Mouse (Mus musculus): ENCODE results near the gene Zfp36l1. TPM values are rescaled to one million over a fixed set of nuclear protein-coding genes. Genes with fewer than 3 reads are reported as not detected.

Zfp36l1 gene
- total RNA-seq, 2 experiments from 2014 or later, result 48.3 to 50.3 TPM

DNA sequence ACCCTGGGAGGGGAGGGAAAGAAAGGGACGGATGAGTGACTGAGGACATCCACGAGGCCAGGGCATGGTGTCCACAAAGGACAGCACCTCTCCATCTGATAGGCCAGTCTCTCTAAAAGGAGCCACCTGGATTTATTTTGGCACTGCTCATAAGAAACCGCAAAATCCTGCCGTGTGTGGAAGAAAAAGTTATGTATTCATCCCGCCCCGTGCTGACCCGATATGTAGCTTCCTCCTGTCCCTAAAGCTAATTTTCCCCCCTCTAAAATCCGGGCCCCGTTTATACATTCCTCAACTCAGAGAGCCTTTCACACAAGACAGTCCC, 2.3 kb downstream of the Zfp36l1 start:
- DNase-seq (ENCODE audit: low spot score in 2 of 2), result no peak

DNA sequence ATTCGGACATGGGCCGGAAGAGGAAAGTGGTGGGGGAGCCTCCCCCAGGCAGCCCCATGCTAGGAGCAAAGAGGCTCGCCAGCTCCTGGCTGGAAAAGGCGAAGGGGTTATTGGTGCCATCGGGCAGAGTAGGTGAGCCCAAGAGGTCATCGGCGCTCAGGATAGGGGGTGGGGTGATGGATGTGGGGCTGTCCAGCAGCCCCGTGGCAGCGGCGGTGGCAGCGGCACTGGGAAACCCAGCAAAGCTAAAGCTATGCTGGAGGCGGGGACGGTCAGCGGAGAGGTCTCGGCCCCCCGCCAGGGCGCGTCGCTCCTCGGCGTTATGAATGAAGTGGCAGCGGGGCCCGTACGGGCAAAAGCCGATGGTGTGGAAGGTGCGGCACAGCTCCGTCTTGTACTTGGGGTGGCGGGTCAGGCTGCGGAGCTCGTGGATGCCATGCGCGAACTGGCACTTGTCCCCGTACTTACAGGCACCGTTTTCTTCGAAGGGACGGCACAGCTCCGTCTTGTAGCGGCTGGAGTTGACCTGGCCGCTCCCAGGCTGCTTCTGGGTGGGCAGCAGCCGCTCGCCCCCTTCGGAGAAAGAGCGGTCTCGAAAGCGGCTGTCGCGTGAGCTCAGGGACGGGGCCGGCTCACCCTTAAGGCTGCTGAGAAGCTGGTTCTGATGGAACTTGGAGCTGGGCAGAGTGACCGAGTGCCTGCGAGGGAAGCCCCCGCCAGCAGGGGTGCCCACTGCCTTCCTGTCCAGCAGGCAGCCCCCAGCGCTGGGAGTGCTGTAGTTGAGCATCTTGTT, 2.9 kb downstream of the Zfp36l1 start:
- peak in 1 of 2 experiments; percentile 41 for DNase-seq (ENCODE audit: low spot score in 2 of 2)

DNA sequence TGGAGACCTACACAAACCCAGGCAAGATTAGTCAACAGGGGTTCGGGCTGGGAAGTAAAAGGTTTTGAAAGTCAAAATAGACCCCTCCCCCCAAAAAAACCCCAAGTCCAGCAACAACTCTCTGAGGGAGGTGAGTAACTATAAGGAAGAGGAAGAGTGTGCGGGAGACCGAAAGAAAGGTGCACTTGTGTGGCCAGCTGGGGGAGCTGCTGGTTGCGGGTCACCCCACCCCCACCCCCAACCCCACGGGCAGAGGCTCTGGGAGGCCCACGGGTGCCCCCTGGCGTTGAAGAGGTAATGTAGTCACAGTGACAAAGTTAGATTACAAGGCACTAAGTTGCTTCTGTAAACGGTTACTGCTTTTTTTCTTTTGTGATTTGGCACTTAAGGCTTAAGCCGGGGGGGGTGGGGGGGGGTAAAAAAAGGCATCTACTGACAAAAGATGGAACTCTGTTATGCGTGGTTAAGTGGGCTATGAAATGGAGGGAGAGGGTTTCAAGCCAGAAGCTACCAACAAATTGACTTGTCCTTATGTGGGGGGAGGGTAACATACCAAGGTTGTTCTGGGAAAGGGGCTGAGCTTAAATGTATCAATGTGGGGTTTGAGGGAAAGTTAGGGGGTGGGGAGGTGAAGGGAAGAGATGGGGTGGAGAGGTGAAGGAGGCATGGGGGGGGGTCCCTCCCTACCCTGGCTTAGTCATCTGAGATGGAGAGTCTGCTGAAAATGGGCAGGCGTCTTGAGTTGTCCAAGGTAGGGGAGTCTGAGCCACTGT, 3.7 kb downstream of the Zfp36l1 start:
- peak; percentile 70 to 80 for DNase-seq (ENCODE audit: low spot score in 2 of 2)

DNA sequence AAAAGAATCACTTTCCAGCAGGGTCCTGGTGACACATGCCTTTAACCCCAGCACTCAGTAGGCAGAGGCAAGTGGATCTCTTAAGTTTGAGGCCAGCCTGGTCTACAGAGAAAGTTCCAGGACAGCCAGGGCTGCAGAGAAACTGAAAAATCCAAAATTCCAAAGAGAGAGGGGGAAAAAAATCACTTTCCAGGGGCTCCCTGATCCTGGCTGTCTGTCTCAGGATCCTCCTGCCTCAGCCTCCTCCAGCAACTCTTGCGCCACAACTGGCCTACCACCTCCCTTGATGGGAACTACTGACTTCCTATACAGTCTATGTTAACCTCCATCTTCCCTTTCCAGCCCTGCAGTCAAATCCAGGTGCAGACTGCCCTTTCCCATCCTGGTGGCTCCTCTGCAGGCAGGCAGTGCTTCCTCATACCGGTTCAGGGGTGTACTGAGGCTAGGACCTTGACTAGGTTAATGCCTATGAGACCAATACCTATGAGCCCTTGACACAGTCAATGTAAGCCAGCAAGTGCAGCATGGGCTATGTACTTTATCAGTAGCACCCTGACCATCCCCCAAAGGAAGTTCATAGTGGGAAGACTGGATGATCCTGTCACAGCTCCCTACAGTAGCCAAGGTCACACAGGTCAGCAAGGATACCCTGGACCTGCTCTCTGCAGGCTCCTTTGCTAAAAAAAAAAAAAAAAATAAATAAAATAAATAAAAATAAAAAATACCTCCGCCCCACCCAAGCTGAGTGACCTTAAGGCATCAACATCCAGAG, 5.7 kb downstream of the Zfp36l1 start:
- DNase-seq (ENCODE audit: low spot score in 2 of 2), result no peak

DNA sequence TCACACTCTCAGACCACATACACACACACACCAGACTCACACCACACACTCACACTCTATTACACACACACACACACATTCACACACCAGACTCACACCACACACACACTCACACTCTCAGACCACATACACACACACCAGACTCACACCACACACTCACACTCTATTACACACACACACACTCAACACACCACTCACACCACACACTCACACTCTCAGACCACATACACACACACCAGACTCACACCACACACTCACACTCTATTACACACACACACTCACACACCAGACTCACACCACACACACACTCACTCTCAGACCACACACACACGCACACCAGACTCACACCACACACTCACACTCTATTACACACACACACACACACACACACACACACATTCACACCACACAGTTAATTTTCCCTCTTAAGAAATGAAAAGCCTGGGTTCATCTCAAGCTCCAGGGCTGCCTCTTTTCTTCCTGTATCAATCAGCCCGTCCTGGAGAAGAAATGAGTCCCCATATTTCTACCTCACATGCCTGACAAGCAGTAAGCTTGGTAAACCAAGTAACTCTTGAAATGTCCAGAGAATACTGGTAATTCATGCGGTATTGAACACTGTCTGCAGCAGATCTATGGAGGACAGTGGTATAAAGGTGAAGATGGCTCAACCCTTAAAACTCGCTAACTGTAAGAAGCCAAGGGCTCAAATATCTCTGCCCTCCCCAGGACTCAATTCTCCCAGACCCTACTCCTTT, 6.5 kb downstream of the Zfp36l1 start:
- no peak for DNase-seq (ENCODE audit: low spot score in 2 of 2)

DNA sequence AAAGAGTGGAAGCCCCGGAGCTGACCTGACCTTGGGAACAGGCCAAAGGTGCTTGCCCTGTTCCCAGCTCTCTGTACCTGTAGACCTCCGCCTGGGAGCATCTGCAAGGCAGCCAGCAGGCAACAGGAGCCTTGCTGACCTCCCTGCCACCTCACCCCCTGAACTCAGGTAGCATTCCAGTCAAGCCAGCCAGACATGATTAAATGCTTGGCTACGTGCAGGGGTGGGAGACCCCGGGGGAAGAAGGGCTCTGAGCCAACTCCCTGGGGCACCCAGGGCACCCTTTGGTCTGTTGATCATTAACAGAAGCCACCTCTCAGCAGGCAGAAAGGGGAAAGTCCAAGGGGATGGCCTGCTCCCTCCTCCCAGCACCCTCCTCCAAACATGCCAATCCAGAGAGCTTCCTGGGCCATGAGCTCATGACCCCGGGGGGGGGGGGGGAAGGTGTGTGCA, 9.3 kb downstream of the Zfp36l1 start:
- no peak for DNase-seq (ENCODE audit: low spot score in 2 of 2)

DNA sequence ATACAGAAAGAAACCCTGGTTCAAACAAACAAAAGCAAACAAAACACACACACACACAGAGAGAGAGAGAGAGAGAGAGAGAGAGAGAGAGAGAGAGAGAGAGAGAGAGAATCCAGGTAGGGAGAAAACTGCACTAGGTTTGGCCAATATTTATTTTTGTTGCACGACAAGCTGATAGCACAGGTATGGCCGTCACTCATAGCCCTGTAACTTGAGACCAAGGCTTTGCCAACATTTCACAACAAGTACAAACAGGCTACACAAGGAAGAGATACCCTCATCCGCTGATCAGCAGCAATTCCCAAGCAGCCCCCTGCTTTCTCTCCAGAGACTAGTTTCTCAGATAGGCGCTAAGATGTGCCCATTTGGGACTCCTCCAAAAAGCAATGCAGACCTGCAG, 9.7 kb downstream of the Zfp36l1 start:
- no peak for DNase-seq (ENCODE audit: low spot score in 2 of 2)

DNA sequence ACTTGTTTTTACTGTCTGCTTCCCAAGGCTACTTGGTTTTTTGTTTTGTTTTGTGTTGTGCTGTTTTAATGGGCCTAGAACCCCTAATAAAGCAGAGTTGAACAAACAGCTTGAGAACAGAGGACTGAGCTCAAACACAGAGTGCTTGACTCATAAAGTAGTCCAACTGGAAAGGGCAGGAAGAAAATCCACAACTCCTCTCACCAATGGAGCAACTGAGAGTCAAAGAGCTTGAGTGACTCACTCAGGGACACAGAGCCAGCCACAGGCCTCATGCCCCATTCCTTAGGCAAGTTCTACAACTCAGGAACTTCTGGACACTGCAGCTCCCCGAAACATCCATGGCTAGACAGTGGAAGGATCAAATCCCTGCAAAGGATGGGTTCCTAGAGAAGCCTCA, 14.0 kb downstream of the Zfp36l1 start:
- no peak for DNase-seq (ENCODE audit: low spot score in 2 of 2)

DNA sequence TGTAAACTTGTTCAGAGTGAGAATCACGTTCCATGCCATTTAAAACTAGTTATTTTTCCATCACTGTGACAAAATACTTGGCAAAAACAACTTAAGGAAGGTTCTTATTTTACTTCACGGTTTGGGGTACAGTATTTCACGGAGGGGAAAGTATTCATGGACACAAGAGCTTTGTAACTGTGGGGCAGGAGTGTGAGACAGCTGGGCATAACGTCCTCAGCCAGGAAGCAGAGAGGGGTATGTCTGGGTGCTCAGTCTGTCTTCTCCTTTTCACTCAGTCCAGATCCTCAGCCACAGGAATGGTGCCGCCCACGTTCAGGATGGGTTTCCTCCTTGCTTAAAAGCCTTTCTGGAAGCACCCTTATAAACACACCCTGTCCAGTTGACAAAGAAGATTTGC, 16.1 kb downstream of the Zfp36l1 start:
- no peak for DNase-seq (ENCODE audit: low spot score in 2 of 2)

DNA sequence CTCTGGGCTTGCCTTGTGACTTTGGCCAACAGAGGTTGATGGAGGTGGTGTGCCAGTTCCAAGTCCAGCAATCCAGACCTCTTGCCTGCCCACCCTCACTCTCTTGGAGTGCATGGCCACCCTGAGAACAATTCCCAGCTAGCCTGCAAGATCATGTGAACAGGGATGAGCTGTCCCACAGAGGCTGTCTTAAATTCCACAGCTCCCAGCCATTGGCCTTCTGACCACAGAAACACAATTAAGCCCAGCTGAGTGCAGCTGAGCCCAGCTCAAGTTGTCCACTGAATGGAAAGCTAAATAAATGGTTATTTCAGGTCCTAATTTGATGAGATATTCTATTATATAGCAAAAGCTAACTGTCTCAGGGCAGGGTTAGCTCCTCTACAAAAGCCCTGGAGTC, 20.0 kb downstream of the Zfp36l1 start:
- no peak for DNase-seq (ENCODE audit: low spot score in 2 of 2)

DNA sequence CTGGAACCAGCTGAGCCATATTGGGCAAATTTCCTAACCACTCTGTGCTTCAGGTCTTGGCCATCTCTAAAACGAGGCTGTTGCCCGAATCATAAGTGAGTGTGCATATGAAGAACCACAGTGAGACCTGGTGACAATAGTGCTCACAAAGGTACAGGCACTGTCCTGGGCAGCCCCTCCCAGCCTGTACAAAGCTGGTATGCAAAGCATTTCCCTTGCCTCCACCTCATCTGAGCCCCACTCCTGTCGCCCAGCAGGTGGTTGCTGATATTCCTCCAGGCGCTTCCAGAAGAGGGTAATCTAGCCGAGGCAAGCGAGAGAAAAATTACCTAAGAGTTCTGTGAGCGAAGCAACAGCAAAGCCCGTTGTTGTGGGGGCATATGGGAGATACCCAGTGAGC, 21.7 kb downstream of the Zfp36l1 start:
- DNase-seq (ENCODE audit: low spot score in 2 of 2), result no peak

DNA sequence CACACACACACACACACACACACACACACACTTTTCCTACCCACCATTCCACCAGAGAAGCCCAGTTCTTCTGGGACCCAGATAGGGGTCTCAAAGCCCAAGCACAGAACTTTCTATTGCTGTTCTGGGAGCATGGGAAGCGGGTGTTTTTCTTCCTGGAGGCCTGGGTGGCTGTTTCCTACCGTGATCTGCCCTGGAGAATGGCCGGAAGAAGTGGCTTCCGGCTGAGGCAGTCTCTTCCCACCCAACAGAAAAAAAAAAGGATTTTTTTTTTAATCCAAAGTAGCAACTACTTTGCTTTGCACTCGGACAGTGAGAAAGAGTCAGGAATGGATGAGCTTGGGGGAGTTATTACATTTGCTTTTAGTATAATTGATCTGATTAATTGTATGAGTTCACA, 22.3 kb downstream of the Zfp36l1 start:
- DNase-seq (ENCODE audit: low spot score in 2 of 2), result no peak

DNA sequence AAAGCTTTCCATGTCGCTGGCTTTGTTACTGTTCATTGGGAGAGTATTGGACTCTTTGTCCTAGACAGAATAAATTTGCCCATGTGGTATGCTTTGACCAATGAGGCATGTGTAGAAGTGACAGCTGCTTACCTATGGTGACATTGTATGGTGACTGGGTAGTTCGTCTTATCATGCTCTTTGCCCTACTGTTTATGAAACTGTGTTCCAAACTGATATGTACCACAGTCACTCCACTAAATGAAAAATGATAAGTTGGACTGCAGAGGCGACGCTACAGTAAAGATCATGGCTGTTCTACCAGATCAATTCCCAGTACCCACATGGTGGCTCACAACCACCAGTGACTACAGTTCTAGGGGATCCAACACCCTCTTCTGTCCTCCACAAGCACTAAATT, 24.7 kb downstream of the Zfp36l1 start:
- DNase-seq (ENCODE audit: low spot score in 2 of 2), result no peak

DNA sequence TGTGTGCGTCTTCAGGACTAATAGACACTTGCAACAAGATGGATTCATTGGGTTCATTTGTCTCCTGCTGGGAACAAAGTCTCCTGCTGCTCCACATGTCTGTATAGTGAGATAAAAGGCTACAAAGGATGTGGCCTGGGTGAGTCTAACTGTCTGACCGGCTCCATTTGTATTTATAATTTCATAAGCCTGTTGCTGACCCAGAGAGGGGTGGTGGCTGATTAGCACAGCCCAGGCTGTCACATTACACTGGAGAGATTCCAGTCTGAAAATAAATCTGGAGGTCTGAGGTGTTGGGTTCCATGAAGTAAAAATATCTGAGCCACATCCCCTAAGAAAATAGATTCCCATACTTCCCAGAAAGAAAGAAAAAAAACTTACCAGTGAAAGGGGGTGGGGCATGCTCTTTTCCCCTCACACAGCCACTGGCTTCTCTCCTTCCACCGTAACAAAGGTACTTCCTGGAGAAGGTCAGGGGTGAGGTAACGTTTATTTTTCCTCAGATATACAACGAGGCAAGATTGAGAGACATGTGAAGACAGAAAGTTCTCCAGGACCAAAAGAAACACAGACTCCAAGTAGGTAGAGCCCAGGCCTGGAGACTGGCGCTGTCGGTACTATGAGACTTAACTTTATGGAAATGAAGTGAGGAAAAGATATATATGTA, 28.2 kb downstream of the Zfp36l1 start:
- DNase-seq (ENCODE audit: low spot score in 2 of 2), result no peak

DNA sequence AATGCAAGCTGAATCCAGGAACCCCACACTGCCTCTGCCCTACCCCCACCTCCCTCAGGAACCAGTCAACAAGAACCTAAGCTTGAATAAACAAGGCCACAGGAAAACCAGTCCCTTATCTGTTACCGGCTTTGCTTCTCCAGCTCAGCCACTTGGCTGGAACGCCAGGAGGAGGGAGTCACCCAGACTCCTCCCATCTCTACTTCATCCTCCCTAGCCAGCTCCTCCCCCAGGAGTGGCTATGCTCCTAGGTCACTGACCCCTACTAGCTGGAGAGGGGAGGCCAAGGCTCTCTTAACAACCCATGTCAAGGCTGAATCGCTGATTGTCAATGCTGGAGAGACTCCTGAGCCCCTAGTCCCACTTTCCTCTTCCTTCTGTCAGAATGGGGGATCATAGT, 28.9 kb downstream of the Zfp36l1 start:
- no peak for DNase-seq (ENCODE audit: low spot score in 2 of 2)

DNA sequence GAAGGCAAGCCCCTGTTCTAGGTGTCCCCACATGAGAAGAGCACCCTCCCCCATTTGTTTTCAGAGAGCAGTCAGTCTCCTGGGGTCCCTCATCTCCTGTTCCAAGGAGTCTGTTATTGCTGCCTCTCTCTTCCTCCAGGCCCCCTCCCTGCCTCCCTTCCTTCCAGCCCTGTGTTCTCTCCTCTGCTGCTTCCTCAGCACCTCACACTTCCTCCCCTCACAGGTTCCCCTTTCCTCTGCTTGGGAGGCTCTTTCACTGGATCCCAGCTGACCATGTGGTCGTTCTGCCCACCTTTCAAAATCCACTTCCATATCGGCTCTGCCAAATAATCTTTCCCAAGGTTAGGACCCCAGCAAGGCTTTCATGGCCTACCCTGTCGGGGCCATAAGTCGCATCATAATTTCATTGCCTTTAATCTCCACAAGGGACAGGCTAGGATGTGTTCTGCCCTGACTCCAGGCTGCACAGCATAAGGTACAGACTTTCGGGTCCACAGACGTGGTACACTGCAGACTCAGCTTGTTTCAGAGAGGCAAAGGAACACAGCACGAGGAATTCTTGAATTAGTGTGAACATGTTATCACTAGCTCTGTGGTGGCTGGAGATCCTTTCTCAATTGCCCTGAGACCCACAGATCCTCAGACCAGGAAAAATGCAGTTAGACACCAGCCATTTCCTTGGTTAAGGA, 29.5 kb downstream of the Zfp36l1 start:
- no peak for DNase-seq (ENCODE audit: low spot score in 2 of 2)

DNA sequence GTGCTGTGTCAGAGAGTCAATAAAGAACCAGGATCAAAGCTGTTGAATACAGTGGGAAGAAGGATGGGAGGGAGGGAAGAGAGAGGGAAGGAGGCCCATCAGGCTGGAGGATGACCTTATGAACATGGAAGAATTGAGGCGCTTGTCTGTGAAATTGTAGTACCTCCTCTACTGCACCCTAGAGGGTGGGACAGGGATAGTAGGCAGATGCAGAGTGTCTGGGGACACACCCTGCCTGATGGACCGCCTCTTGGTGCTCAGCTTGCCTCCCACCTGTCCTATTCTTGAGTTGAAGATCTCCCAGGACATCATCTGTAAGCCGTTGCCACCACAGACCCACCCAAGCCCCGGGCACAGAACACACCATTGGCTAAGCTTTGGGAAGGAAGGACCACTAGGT, 30.1 kb downstream of the Zfp36l1 start:
- no peak for DNase-seq (ENCODE audit: low spot score in 2 of 2)

DNA sequence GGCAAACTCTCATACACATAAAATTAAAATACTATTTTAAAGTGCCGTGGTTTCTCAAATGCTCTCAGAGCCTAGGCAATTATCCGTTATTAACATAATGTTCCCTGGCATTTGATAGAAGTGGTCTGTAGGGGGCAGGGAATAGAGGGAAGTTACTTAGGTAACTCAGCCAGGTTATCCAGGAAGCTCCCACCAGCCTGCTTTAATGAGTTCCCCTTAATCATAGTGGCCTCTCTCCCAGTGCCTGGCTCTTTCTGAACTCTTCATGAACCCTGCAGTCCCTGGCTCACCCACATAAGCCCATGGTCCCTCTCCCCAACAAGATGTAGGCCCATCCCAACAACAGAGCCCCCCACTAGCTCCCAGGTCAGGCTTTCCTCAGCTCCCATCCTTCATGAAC, 31.4 kb downstream of the Zfp36l1 start:
- DNase-seq (ENCODE audit: low spot score in 2 of 2), result no peak

DNA sequence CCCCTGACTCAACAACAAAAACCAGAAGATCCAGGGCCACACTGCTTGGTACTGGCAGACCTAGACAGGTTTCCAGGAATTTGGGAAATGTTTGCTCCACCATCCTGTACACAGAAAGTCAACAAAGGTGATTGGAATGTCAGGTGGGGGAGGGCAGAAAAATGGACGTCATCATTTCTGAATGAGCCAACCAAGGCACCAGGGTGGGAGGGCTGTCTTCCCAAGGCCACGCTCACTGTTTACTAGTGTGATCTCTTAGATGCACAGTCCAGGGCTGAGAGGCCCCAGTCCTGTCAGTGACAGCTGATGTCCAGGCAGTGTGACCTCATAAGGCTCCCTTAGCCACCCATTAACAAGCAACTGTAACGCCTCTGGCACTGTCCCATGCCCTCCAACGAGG, 32.9 kb downstream of the Zfp36l1 start:
- DNase-seq (ENCODE audit: low spot score in 2 of 2), result no peak

DNA sequence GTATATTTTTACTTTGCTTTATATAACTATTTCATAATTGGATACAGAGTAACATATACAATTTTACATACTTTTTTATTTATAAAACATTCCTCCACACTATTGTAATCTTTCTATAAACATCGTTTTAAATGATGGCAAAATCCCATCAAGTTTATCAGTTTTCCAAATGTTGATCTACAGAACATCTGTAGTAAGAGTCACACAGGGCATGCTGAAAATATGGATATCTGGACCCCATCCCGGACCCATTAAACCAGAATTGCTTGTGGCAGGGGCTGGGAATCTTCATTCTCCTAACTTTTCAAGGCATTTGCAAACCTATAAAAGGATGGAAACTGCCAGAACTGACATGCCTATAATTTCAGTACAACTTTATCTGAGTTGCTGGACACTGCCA, 38.5 kb downstream of the Zfp36l1 start:
- DNase-seq (ENCODE audit: low spot score in 2 of 2), result no peak
